Mouse (Mus musculus) neural tube, embryonic 13.5 days (tissue): ENCODE results near the gene Cracr2b. TPM values are rescaled to one million over a fixed set of nuclear protein-coding genes. Genes with fewer than 3 reads are reported as not detected.

Experiments used
- ATAC-seq: fragments of 200-750 bp; cut with Nextera tagmentation; 2 replicates; pipeline ENCODE4 v1.8.0; 2017; ENCODE audit warnings: low read depth, mild to moderate bottlenecking, moderate TSS enrichment, moderate library complexity
- H3K27ac ChIP-seq: fragments of 300-500 bp; sonication (generic); replicated peaks from 2 replicates; pipeline ENCODE4 v1.5.1; 2015; ENCODE audit warnings: moderate library complexity, mild to moderate bottlenecking, inconsistent platforms
- H3K27me3 ChIP-seq: fragments of 300-500 bp; sonication (generic); 2 replicates; pipeline ENCODE4 v1.6.1; 2015; ENCODE audit warnings: mild to moderate bottlenecking, inconsistent platforms
- H3K36me3 ChIP-seq: fragments of 300-500 bp; sonication (generic); 2 replicates; pipeline ENCODE4 v1.6.1; 2015; ENCODE audit warnings: mild to moderate bottlenecking, inconsistent platforms
- H3K4me1 ChIP-seq: fragments of 300-500 bp; sonication (generic); replicated peaks from 2 replicates; pipeline ENCODE4 v1.6.1; 2015; ENCODE audit warnings: inconsistent platforms
- H3K4me2 ChIP-seq: fragments of 300-500 bp; sonication (generic); 2 replicates; pipeline ENCODE4 v1.6.1; 2015; ENCODE audit warnings: inconsistent platforms, mild to moderate bottlenecking, moderate library complexity
- H3K4me3 ChIP-seq: fragments of 300-500 bp; sonication (generic); 2 replicates; pipeline ENCODE4 v1.5.1; 2015; ENCODE audit warnings: mild to moderate bottlenecking, inconsistent platforms
- H3K9ac ChIP-seq: fragments of 300-500 bp; sonication (generic); 2 replicates; pipeline ENCODE4 v1.6.1; 2015; ENCODE audit warnings: moderate library complexity, mild to moderate bottlenecking, inconsistent platforms
- H3K9me3 ChIP-seq: fragments of 300-500 bp; sonication (generic); 2 replicates; pipeline ENCODE4 v1.6.1; 2016; ENCODE audit warnings: inconsistent platforms
- WGBS: fragments of 180-500 bp; shearing (Covaris S2); methylation state at CpG from one replicate; pipeline ENCODE4 v1.1.7; 2015; 5-methylcytosine and 5-hydroxymethylcytosine counted together
- polyA plus RNA-seq: library from polyadenylated mRNA; unstranded; fragments of >200 nt; fragmentation: Nextera tagmentation; extraction: Ambion mirVana; gene quantifications from 2 replicates; pipeline ENCODE4 v1.2.1, GENCODE M21; 2015

Gene Cracr2b
- polyA plus RNA-seq, 1 experiment from 2014 or later, result 9.8 TPM

GRCm38 (mm10) chr7:141510196-141510595, 49.3 kb downstream of the Cracr2b start:
- H3K27me3 ChIP-seq, result no peaks in the 10 kb centered on the region
- no peak overlapping the region for H3K4me2 ChIP-seq
- H3K4me1 ChIP-seq, result no peaks in the 10 kb centered on the region
- WGBS, result 92% methylated on average over 5 of the region's 5 CpGs
- H3K36me3 ChIP-seq, result peaks cover 53% of the 10 kb centered on the region
- H3K27ac ChIP-seq, result no peak overlapping the region
- ATAC-seq, result no peak
- no peaks in the 10 kb centered on the region for H3K9me3 ChIP-seq
- no peak overlapping the region for H3K9ac ChIP-seq
- H3K4me3 ChIP-seq, result no peak overlapping the region

GRCm38 (mm10) chr7:141510681-141511191, 49.8 kb downstream of the Cracr2b start:
- no peak overlapping the region for H3K27ac ChIP-seq
- ATAC-seq, result no peak
- no peaks in the 10 kb centered on the region for H3K27me3 ChIP-seq
- H3K9ac ChIP-seq, result no peak overlapping the region
- no peaks in the 10 kb centered on the region for H3K9me3 ChIP-seq
- H3K4me2 ChIP-seq, result no peak overlapping the region
- no peak overlapping the region for H3K4me3 ChIP-seq
- H3K36me3 ChIP-seq, result peaks cover 57% of the 10 kb centered on the region
- 72% methylated on average over 8 of the region's 8 CpGs for WGBS
- H3K4me1 ChIP-seq, result no peaks in the 10 kb centered on the region

Other genes starting within 250 kb of the Cracr2b start
- gene Lmntd2, start 247.0 kb upstream of the Cracr2b start, polyA plus RNA-seq, result 1.3 and 1.5 TPM in 2 replicates
- 29.8 and 31.7 TPM in 2 replicates for gene Rassf7, start 245.2 kb upstream of the Cracr2b start, polyA plus RNA-seq
- gene Phrf1, start 232.3 kb upstream of the Cracr2b start, polyA plus RNA-seq, result 71.4 and 74.1 TPM in 2 replicates
- gene Irf7, start 194.6 kb upstream of the Cracr2b start, polyA plus RNA-seq, result 1.0 and 1.4 TPM in 2 replicates
- not detected in 2 replicates for gene Cdhr5, start 184.3 kb upstream of the Cracr2b start, polyA plus RNA-seq
- gene Sct, start 182.0 kb upstream of the Cracr2b start, polyA plus RNA-seq, result 3.3 and 5.8 TPM in 2 replicates
- gene Drd4, start 169.1 kb upstream of the Cracr2b start, polyA plus RNA-seq, result 0.54 and 1.3 TPM in 2 replicates
- gene Deaf1, start 133.4 kb upstream of the Cracr2b start, polyA plus RNA-seq, result 150 and 156 TPM in 2 replicates
- 58.7 and 60.8 TPM in 2 replicates for gene Tmem80, start 133.4 kb upstream of the Cracr2b start, polyA plus RNA-seq
- gene Eps8l2, start 122.2 kb upstream of the Cracr2b start, polyA plus RNA-seq, result 0.43 and 0.76 TPM in 2 replicates
- gene Taldo1, start 68.9 kb upstream of the Cracr2b start, polyA plus RNA-seq, result 328 and 340 TPM in 2 replicates
- gene Gatd1, start 47.0 kb upstream of the Cracr2b start, polyA plus RNA-seq, result 47.0 and 51.4 TPM in 2 replicates
- gene Cend1, start 31.6 kb upstream of the Cracr2b start, polyA plus RNA-seq, result 94.3 and 111 TPM in 2 replicates
- gene Slc25a22, start 23.2 kb upstream of the Cracr2b start, polyA plus RNA-seq, result 59.6 and 66.7 TPM in 2 replicates
- 3.8 and 3.9 TPM in 2 replicates for gene Pidd1, start 17.1 kb upstream of the Cracr2b start, polyA plus RNA-seq
- gene Rplp2, start 13.7 kb upstream of the Cracr2b start, polyA plus RNA-seq, result 769 and 771 TPM in 2 replicates
- gene Pnpla2, start 5.9 kb upstream of the Cracr2b start, polyA plus RNA-seq, result 17.1 and 17.6 TPM in 2 replicates
- gene Cd151, start 6.3 kb downstream of the Cracr2b start, polyA plus RNA-seq, result 19.1 and 22.7 TPM in 2 replicates
- 79.3 and 85.0 TPM in 2 replicates for gene Polr2l, start 14.0 kb downstream of the Cracr2b start, polyA plus RNA-seq
- gene Tspan4, start 14.1 kb downstream of the Cracr2b start, polyA plus RNA-seq, result 54.3 and 57.1 TPM in 2 replicates
- gene Chid1, start 78.8 kb downstream of the Cracr2b start, polyA plus RNA-seq, result 36.9 and 38.6 TPM in 2 replicates
- 109 and 117 TPM in 2 replicates for gene Ap2a2, start 101.1 kb downstream of the Cracr2b start, polyA plus RNA-seq
- gene Muc6, start 194.2 kb downstream of the Cracr2b start, polyA plus RNA-seq, result 0.17 and 0.20 TPM in 2 replicates
- gene Muc2, start 229.2 kb downstream of the Cracr2b start, polyA plus RNA-seq, result 0.37 and 0.81 TPM in 2 replicates